Mouse (Mus musculus) liver, adult 2 months (tissue): ENCODE measurements around the gene Als2cr12. TPM values are rescaled to one million over a fixed set of nuclear protein-coding genes. Genes with fewer than 3 reads are reported as not detected.
"Not testable (repeated sequence)": the region's sequence is repeated elsewhere in the genome, so short reads cannot be mapped to it uniquely, and the experiment has no call there.

Experiments
- DNase-seq: peaks from one replicate; pipeline ENCODE4 v3.0.0-alpha.2; 2011; ENCODE audit warnings: low read depth, low spot score; ENCODE audit errors: extremely low read depth
- H3K27ac ChIP-seq: fragments of 200-500 bp; replicated peaks from 2 replicates; pipeline ENCODE4 v1.5.1; 2012; ENCODE audit warnings: low read depth, mild to moderate bottlenecking, control low read depth, inconsistent platforms, low read length; ENCODE audit not compliant: insufficient read depth
- H3K27me3 ChIP-seq: fragments of 200-500 bp; 2 replicates; pipeline ENCODE4 v1.6.1; 2012; ENCODE audit warnings: mild to moderate bottlenecking, moderate library complexity, low read length, inconsistent platforms; ENCODE audit not compliant: control insufficient read depth, insufficient read depth
- H3K36me3 ChIP-seq: fragments of 200-500 bp; 2 replicates; pipeline ENCODE4 v1.6.1; 2012; ENCODE audit warnings: low read length, inconsistent platforms; ENCODE audit not compliant: control insufficient read depth, insufficient read depth
- H3K4me1 ChIP-seq: fragments of 200-500 bp; 2 replicates; pipeline ENCODE4 v1.6.1; 2011; ENCODE audit warnings: low read length; ENCODE audit not compliant: control insufficient read depth, insufficient read depth
- H3K4me3 ChIP-seq: fragments of 200-500 bp; 2 replicates; pipeline ENCODE4 v1.5.1; 2011; ENCODE audit warnings: low read depth, mild to moderate bottlenecking, control low read depth, low read length, moderate library complexity; ENCODE audit not compliant: insufficient read depth
- H3K79me2 ChIP-seq: fragments of 200-500 bp; 2 replicates; pipeline ENCODE4 v1.6.1; 2012; ENCODE audit warnings: inconsistent platforms, mild to moderate bottlenecking, low read length, moderate library complexity; ENCODE audit not compliant: control insufficient read depth, insufficient read depth
- H3K9ac ChIP-seq: fragments of 200-500 bp; 2 replicates; pipeline ENCODE4 v1.6.1; 2012; ENCODE audit warnings: low read depth, mild to moderate bottlenecking, control low read depth, inconsistent platforms, low read length
- CTCF ChIP-seq: fragments of 200-500 bp; IDR thresholded peaks from 2 replicates; pipeline ENCODE4 v1.5.1; 2011; ENCODE audit warnings: low read depth, low read length, control low read depth
- POLR2A ChIP-seq: fragments of 200-500 bp; IDR thresholded peaks from 2 replicates; pipeline ENCODE4 v1.6.1; 2011; ENCODE audit warnings: low read length, control low read depth; ENCODE audit not compliant: insufficient read depth; ENCODE audit errors: extremely low read depth
- WGBS: fragments of 180-500 bp; shearing (Covaris S2); methylation state at CpG from one replicate; pipeline ENCODE4 v1.1.7; 2018; 5-methylcytosine and 5-hydroxymethylcytosine counted together
- polyA plus RNA-seq: library from polyadenylated mRNA; depleted of rRNA; stranded (reverse); fragments of >200 nt; gene quantifications from 2 replicates; pipeline ENCODE4 v1.2.3, GENCODE M21; 2012
- total RNA-seq: library from RNA; depleted of rRNA; stranded (reverse); fragments of >200 nt; gene quantifications from 2 replicates; pipeline ENCODE4 v1.2.3, GENCODE M21; 2014

The Als2cr12 gene
- total and polyA plus RNA-seq, 2 experiments = 0.74 TPM; not detected in 1

DNA sequence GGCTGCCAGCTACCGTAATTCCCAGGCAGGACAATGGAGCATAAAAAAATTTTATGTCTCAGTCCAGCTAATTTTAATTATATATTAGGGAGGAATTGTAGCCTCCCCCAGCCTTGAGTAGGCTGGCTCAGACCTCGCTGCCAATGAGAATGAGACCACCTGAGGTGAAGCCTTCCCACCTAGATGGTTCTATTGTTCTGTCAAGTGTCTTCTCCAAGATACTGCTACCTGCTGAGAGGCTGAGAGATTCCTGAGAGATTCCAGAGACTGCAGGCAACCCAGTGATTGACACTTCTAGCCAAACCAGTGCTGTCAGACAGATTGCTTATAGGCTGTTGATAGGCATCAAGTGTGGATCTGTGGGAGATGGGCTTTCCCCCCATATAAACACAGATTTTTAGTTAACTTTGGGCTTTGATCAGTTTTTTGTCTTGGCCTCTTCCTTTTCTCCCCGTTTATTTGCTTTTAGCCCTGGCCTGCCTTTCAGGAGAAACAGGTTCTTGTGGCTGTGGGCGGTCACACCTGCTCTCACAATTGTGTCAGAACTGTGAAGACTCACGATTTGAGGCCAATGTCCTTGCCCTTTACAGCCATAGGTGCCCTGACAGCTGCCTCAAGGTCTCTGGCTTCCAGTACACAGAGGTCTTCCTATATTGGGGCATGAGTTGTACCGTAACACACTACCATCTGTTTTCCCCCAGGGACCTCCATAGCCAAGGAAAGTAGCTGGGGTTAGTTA, 5.6 kb downstream of the Als2cr12 start:
- 78% methylated on average over 6 of the region's 6 CpGs for WGBS

GRCm38 (mm10) chr1:58689426-58689825, 6.4 kb downstream of the Als2cr12 start:
- DNase-seq = no peak
- no peaks in the 10 kb centered on the region for H3K79me2 ChIP-seq
- no peak overlapping the region for H3K27ac ChIP-seq
- H3K36me3 ChIP-seq = no peaks in the 10 kb centered on the region
- 92% methylated on average over 1 of the region's 1 CpGs for WGBS
- no peaks in the 10 kb centered on the region for H3K27me3 ChIP-seq
- H3K4me3 ChIP-seq = no peak overlapping the region
- H3K4me1 ChIP-seq = peaks cover 3% of the 10 kb centered on the region; the same call in 1 of the 2 replicates
- H3K9ac ChIP-seq = no peak overlapping the region
- TF ChIP-seq CTCF (no peak), POLR2A (no peak)

More for the DNA sequence above, 5.6 kb downstream of the Als2cr12 start:
- Histone ChIP-seq H3K4me3 (no peak overlapping the region), H3K4me1 (peaks cover 3% of the 10 kb centered on the region; the same call in 1 of the 2 replicates), H3K27ac (no peak overlapping the region), H3K36me3 (no peaks in the 10 kb centered on the region), H3K79me2 (no peaks in the 10 kb centered on the region), H3K9ac (no peak overlapping the region), H3K27me3 (no peaks in the 10 kb centered on the region)
- DNase-seq = no peak
- TF ChIP-seq CTCF = no peak
- TF ChIP-seq POLR2A = no peak

- DNase-seq, H3K79me2 ChIP-seq, H3K27me3 ChIP-seq, H3K27ac ChIP-seq, H3K36me3 ChIP-seq, H3K4me1 ChIP-seq, H3K4me3 ChIP-seq, H3K9ac ChIP-seq: not testable (repeated sequence)
- 60% methylated on average over 5 of the region's 5 CpGs for WGBS
Observed at GRCm38 (mm10) chr1:58678412-58678811, 17.4 kb downstream of the Als2cr12 start.

GRCm38 (mm10) chr1:58677575-58677974, 18.2 kb downstream of the Als2cr12 start:
- no peak overlapping the region for H3K27ac ChIP-seq
- 87% methylated on average over 1 of the region's 1 CpGs for WGBS
- H3K36me3 ChIP-seq = no peaks in the 10 kb centered on the region
- TF ChIP-seq POLR2A = no peak
- peak; percentile 28; the same call in 1 of the 2 replicates for TF ChIP-seq CTCF
- no peak overlapping the region for H3K9ac ChIP-seq
- peak; percentile 27 for DNase-seq
- no peaks in the 10 kb centered on the region for H3K79me2 ChIP-seq
- no peaks in the 10 kb centered on the region for H3K27me3 ChIP-seq
- H3K4me1 ChIP-seq = no peaks in the 10 kb centered on the region
- H3K4me3 ChIP-seq = no peak overlapping the region

- Histone ChIP-seq H3K4me3 (no peak overlapping the region), H3K27ac (no peak overlapping the region), H3K4me1 (no peaks in the 10 kb centered on the region), H3K9ac (no peak overlapping the region), H3K27me3 (no peaks in the 10 kb centered on the region), H3K79me2 (no peaks in the 10 kb centered on the region), H3K36me3 (no peaks in the 10 kb centered on the region)
- TF ChIP-seq POLR2A = no peak
- no peak for TF ChIP-seq CTCF
- WGBS = 91% methylated on average over 3 of the region's 3 CpGs
- no peak for DNase-seq
Observed at GRCm38 (mm10) chr1:58675011-58675410, 20.8 kb downstream of the Als2cr12 start.

GRCm38 (mm10) chr1:58672116-58672515, 23.7 kb downstream of the Als2cr12 start:
- no peak for DNase-seq
- Histone ChIP-seq H3K36me3 (no peaks in the 10 kb centered on the region), H3K4me1 (no peaks in the 10 kb centered on the region), H3K4me3 (no peak overlapping the region), H3K9ac (no peak overlapping the region), H3K79me2 (no peaks in the 10 kb centered on the region), H3K27ac (no peak overlapping the region), H3K27me3 (no peaks in the 10 kb centered on the region)
- WGBS = 92% methylated on average over 2 of the region's 2 CpGs
- TF ChIP-seq CTCF (no peak), POLR2A (no peak)

DNA sequence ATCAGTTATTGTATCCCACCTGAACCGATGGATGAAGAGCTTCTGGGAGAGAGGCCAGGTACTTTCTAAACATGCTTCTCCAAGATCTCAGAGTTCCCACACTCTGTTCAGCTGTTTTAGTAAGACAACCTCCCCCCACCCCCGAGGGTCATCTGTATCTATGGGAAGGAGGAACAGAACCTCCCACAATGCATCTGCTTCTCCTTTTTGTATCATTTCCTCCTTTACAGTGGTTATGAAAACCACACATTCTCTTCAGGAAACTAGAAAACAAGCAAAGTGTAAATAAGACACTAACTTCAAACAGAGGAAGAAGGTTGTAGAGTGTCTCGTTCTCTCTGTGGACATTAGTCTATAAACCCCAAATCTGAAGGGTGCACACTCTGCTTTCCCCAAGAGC, 26.2 kb downstream of the Als2cr12 start:
- H3K4me3 ChIP-seq, H3K4me1 ChIP-seq, H3K27ac ChIP-seq, H3K9ac ChIP-seq, H3K36me3 ChIP-seq, H3K27me3 ChIP-seq, DNase-seq, H3K79me2 ChIP-seq: not testable (repeated sequence)
- WGBS = 84% methylated on average over 3 of the region's 3 CpGs
